Mouse (Mus musculus) thymus, adult 2 months (tissue): ENCODE results near the gene Pias1. TPM values are rescaled to one million over a fixed set of nuclear protein-coding genes. Genes with fewer than 3 reads are reported as not detected.

ENCODE experiments used
- DNase-seq: peaks from one replicate; pipeline ENCODE4 v3.0.0; 2021
- H3K27ac ChIP-seq: fragments of 200-500 bp; 2 replicates; pipeline ENCODE4 v1.5.1; 2012; ENCODE audit warnings: low read length, control low read depth; ENCODE audit not compliant: control insufficient read depth, insufficient read depth
- H3K27me3 ChIP-seq: fragments of 200-500 bp; 2 replicates; pipeline ENCODE4 v1.6.1; 2012; ENCODE audit warnings: mild to moderate bottlenecking, low read length, moderate library complexity, mixed read lengths; ENCODE audit not compliant: control insufficient read depth, insufficient read depth
- H3K36me3 ChIP-seq: fragments of 200-500 bp; 2 replicates; pipeline ENCODE4 v1.6.1; 2012; ENCODE audit warnings: mild to moderate bottlenecking, low read length, moderate library complexity; ENCODE audit not compliant: control insufficient read depth, insufficient read depth
- H3K4me1 ChIP-seq: fragments of 200-500 bp; replicated peaks from 2 replicates; pipeline ENCODE4 v1.6.1; 2012; ENCODE audit warnings: low read length; ENCODE audit not compliant: control insufficient read depth, insufficient read depth
- H3K4me3 ChIP-seq: fragments of 200-500 bp; 2 replicates; pipeline ENCODE4 v1.5.1; 2012; ENCODE audit warnings: mild to moderate bottlenecking, low read length, control low read depth, moderate library complexity; ENCODE audit not compliant: control insufficient read depth, insufficient read depth
- CTCF ChIP-seq: fragments of 200-500 bp; IDR thresholded peaks from 2 replicates; pipeline ENCODE4 v1.5.1; 2012; ENCODE audit warnings: mild to moderate bottlenecking, control low read depth, low read length, moderate library complexity, borderline replicate concordance; ENCODE audit not compliant: control insufficient read depth, poor library complexity, insufficient read depth; ENCODE audit errors: extremely low read depth
- POLR2A ChIP-seq: fragments of 200-500 bp; IDR thresholded peaks from 2 replicates; pipeline ENCODE4 v1.6.1; 2012; ENCODE audit warnings: mild to moderate bottlenecking, low read length, control low read depth, moderate library complexity; ENCODE audit not compliant: control insufficient read depth, poor library complexity, insufficient read depth; ENCODE audit errors: extremely low read depth
- WGBS: fragments of 180-500 bp; shearing (Covaris S2); methylation state at CpG from one replicate; pipeline ENCODE4 v1.1.7; 2018; 5-methylcytosine and 5-hydroxymethylcytosine counted together
- polyA plus RNA-seq: library from polyadenylated mRNA; depleted of rRNA; stranded (reverse); fragments of >200 nt; gene quantifications from 2 replicates; pipeline ENCODE4 v1.2.3, GENCODE M21; 2012; rRNA removed

Gene Pias1
- 60.9 and 64.3 TPM in 2 replicates for polyA plus RNA-seq

DNA sequence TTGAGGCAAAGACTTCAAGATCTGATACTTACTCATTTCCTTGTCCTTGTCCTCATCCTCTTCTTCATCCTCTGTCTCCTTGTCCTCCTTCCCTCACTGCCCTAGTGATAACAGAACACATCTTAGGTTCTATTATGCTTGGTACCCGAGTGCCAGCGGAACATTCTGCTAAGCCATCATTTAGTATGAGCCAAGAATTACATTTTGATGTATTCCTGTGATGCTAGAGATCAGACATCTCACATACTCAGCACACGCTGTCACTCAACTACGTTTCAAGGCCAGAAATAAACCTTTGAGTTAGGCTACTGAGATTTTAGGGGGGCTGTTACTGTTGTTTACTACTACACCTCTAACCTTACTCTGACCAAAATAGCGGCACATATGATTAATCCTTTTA lies at the start of gene Pias1:
Gene Pias1 (minus strand): TSS at position 101 of the 400 bp plus-strand sequence.
- TF ChIP-seq CTCF (no peak), POLR2A (no peak)
- Histone ChIP-seq H3K36me3 (no peaks in the 10 kb centered on the region), H3K27me3 (no peaks in the 10 kb centered on the region), H3K27ac (no peak within 1 kb of the TSS), H3K4me1 (no peaks in the 10 kb centered on the region), H3K4me3 (no peak within 1 kb of the TSS)
- DNase-seq = no peak
- WGBS = 91% methylated on average over 5 of the region's 5 CpGs

DNA sequence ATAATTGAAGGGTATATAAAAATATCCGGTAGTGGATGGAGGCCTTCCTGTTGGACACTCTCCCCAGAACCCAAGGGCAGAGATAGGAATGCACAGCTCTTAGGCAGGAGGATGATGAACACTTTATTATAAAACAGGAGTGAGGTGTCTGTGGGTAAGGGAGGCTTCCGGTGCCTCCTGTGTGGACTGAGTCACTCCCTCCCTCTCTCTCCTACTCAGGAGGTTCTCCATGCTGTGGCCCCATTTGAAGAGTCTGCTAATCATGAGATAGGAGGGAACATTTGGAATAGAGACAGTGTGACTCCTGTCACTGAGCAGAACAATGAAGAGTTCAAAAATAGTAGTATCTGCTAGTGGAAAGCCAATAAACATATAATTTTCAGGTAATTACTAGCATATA lies 47.7 kb upstream of the Pias1 start:
- Histone ChIP-seq H3K27me3 (no peaks in the 10 kb centered on the region; the same call in 1 of the 2 replicates), H3K4me1 (no peaks in the 10 kb centered on the region), H3K36me3 (no peaks in the 10 kb centered on the region), H3K27ac (no peak overlapping the region), H3K4me3 (no peak overlapping the region)
- TF ChIP-seq POLR2A (no peak), CTCF (no peak)
- 95% methylated on average over 2 of the region's 2 CpGs for WGBS
- no peak for DNase-seq

DNA sequence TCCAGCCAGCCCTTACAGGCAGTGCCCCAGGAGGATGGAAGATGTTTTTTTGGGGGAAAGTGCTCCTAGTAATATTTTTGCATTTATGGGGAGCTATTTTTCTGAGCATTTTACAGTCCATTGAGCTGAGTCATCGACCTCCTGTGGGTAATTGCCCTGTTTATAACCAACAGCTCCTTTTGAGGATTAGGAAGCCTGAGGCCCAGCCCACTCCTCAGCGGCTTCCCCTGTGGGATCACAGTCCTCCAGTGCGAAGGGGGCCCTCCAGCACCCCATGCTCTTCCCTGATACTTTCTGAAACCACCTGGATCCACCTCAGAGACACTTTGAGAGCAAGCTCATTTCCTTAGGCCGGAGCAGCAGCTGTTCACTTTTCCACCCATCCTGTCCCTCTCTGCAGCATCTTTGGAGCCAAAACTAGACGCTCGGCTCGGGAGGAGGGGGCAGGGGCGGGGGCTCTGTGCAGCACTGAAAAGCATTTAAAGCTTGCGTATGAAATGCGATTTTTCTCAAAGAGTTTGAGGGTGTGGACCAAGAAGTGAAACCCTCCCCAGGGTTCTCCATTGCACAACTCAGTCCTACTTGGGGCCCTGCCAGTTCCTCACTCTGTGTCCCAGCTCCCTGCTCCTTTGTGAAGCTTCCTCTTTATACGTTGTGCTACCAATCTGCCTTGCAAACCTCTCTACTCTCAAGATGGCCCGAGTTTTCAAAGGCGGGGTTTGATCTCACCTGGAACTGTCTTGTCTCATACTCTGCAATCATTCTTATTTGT lies 43.5 kb upstream of the Pias1 start:
- H3K4me3 ChIP-seq = no peak overlapping the region
- H3K27ac ChIP-seq = no peak overlapping the region
- H3K4me1 ChIP-seq = no peaks in the 10 kb centered on the region
- TF ChIP-seq POLR2A (no peak), CTCF (no peak)
- H3K36me3 ChIP-seq = no peaks in the 10 kb centered on the region
- DNase-seq = no peak
- no peaks in the 10 kb centered on the region; the same call in 1 of the 2 replicates for H3K27me3 ChIP-seq
- WGBS = 47% methylated on average over 13 of the region's 13 CpGs

DNA sequence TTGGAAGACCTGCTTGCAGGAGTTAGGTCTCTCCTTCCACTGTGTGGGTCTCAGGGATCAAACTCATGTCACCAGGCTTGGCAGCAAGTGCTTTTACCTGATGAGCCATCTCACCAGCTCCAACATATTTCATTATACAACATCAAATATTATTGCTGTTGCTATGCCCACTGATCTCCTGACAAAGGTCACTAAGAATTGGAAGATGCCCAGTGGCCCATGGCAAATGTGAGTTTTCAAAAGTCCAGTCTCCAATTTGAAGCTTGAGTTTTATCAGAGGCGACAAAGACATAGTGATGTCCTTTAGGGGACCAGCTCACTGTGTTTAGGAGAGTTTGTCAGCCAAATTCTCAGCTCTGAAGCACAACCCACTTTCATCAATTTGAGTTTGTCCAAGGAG lies 34.8 kb upstream of the Pias1 start:
- TF ChIP-seq POLR2A = no peak
- no peak for TF ChIP-seq CTCF
- no peak overlapping the region for H3K4me3 ChIP-seq
- H3K27ac ChIP-seq = no peak overlapping the region
- no peak for DNase-seq
- 93% methylated on average over 1 of the region's 1 CpGs for WGBS
- no peaks in the 10 kb centered on the region for H3K4me1 ChIP-seq
- H3K27me3 ChIP-seq = no peaks in the 10 kb centered on the region
- no peaks in the 10 kb centered on the region for H3K36me3 ChIP-seq

DNA sequence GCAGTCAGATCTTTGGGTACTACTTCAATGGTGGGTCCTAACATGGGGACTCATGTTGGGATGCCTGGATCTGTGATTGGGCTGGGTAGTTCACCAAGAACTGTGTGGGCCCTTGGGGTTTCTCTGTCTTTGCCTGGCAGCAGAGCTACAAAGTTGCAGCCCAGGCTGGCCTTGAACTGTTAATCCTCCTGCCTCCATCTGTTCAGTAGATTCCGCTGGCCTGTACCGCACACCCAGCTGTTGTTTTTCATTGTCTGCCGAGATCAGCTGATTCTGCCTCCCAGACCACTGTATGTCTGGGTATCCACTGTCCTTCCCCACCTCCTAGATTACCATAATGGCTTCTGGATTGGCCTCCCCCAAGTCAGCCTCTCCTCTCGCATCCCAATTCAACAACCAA lies 19.6 kb upstream of the Pias1 start:
- H3K4me1 ChIP-seq = no peaks in the 10 kb centered on the region
- no peaks in the 10 kb centered on the region for H3K27me3 ChIP-seq
- no peaks in the 10 kb centered on the region for H3K36me3 ChIP-seq
- TF ChIP-seq POLR2A (no peak), CTCF (no peak)
- H3K27ac ChIP-seq = no peak overlapping the region
- 98% methylated on average over 4 of the region's 4 CpGs for WGBS
- no peak for DNase-seq
- H3K4me3 ChIP-seq = no peak overlapping the region

- Histone ChIP-seq H3K4me1 (no peaks in the 10 kb centered on the region), H3K36me3 (no peaks in the 10 kb centered on the region), H3K4me3 (no peak overlapping the region), H3K27ac (no peak overlapping the region), H3K27me3 (no peaks in the 10 kb centered on the region)
- TF ChIP-seq POLR2A = no peak
- no peak for TF ChIP-seq CTCF
- no peak for DNase-seq
- 81% methylated on average over 6 of the region's 6 CpGs for WGBS
Measured at GRCm38 (mm10) chr9:63006081-63006820, 18.5 kb upstream of the Pias1 start.
